Mouse (Mus musculus) midbrain, embryonic 10.5 days (tissue): ENCODE data around the gene Cyp1a2. TPM values are rescaled to one million over a fixed set of nuclear protein-coding genes. Genes with fewer than 3 reads are reported as not detected.

Experiments
- DNase-seq: peaks from one replicate; pipeline ENCODE4 v3.0.0-alpha.2; 2017; ENCODE audit warnings: low spot score
- H3K27ac ChIP-seq: fragments of 300-500 bp; sonication (generic); replicated peaks from 2 replicates; pipeline ENCODE4 v1.5.1; 2016; ENCODE audit warnings: mild to moderate bottlenecking
- H3K27me3 ChIP-seq: fragments of 300-500 bp; sonication (generic); 2 replicates; pipeline ENCODE4 v1.6.1; 2016; ENCODE audit warnings: low read depth, mild to moderate bottlenecking; ENCODE audit not compliant: poor library complexity, severe bottlenecking
- H3K36me3 ChIP-seq: fragments of 300-500 bp; sonication (generic); 2 replicates; pipeline ENCODE4 v1.6.1; 2016; ENCODE audit warnings: mild to moderate bottlenecking, moderate library complexity
- H3K4me1 ChIP-seq: fragments of 300-500 bp; sonication (generic); 2 replicates; pipeline ENCODE4 v1.6.1; 2016
- H3K4me3 ChIP-seq: fragments of 300-500 bp; sonication (generic); 2 replicates; pipeline ENCODE4 v1.5.1; 2016; ENCODE audit warnings: mild to moderate bottlenecking, moderate library complexity
- H3K9me3 ChIP-seq: fragments of 300-500 bp; sonication (generic); replicated peaks from 2 replicates; pipeline ENCODE4 v1.6.1; 2016; ENCODE audit warnings: mild to moderate bottlenecking
- WGBS: fragments of 180-500 bp; shearing (Covaris S2); methylation state at CpG from one replicate; pipeline ENCODE4 v1.1.7; 2016; 5-methylcytosine and 5-hydroxymethylcytosine counted together
- polyA plus RNA-seq: library from polyadenylated mRNA; unstranded; fragments of >200 nt; fragmentation: Nextera tagmentation; extraction: Ambion mirVana; gene quantifications from 2 replicates; pipeline ENCODE4 v1.2.1, GENCODE M21; 2016

Gene Cyp1a2
- polyA plus RNA-seq, 1 experiment from 2014 or later = not detected

DNA sequence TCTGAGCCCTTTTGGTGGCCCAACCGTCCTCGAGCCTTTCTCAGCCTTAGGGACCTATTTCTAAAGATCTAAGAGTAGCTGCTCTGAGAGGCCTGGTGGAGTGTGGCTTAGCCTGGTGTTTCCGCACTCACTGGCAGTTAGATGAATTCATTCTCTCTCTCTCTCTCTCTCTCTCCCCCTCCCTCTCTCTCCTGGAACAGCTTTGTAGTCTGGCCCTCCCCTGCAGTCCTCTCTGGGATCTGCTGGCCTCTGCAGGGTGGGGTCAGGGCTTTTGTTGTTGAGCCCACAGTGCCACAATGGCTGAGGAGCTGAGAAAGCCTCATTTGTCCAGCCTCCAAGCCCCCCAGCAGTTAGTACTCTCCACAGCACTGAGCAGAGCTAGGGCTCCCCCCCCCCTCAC lies 30.6 kb downstream of the Cyp1a2 start:
- Histone ChIP-seq H3K4me3 (peak overlapping the region; percentile 29; the same call in 1 of the 2 replicates), H3K27me3 (peaks cover 32% of the 10 kb centered on the region)

GRCm38 (mm10) chr9:57652351-57652750 lies 31.2 kb downstream of the Cyp1a2 start:
- H3K27me3 ChIP-seq = peaks cover 36% of the 10 kb centered on the region
- H3K36me3 ChIP-seq = no peaks in the 10 kb centered on the region
- H3K4me1 ChIP-seq = peaks cover 49% of the 10 kb centered on the region
- H3K27ac ChIP-seq = peak overlapping the region; percentile 79
- no peak for DNase-seq
- H3K4me3 ChIP-seq = no peak overlapping the region
- 58% methylated on average over 9 of the region's 9 CpGs for WGBS
- no peaks in the 10 kb centered on the region for H3K9me3 ChIP-seq

More for the DNA sequence above, 30.6 kb downstream of the Cyp1a2 start:
- DNase-seq = peak; percentile 64
- peaks cover 49% of the 10 kb centered on the region for H3K4me1 ChIP-seq
- H3K27ac ChIP-seq = peak overlapping the region; percentile 79
- no peaks in the 10 kb centered on the region for H3K9me3 ChIP-seq
- H3K36me3 ChIP-seq = no peaks in the 10 kb centered on the region
- 13% methylated on average over 3 of the region's 3 CpGs for WGBS

- Histone ChIP-seq H3K27ac (peak overlapping the region; percentile 49), H3K9me3 (no peaks in the 10 kb centered on the region), H3K4me1 (peaks cover 51% of the 10 kb centered on the region), H3K27me3 (peaks cover 50% of the 10 kb centered on the region), H3K4me3 (0 out of 2 replicates have a peak overlapping the region, but pooled peaks have one; percentile 1), H3K36me3 (no peaks in the 10 kb centered on the region)
- 41% methylated on average over 6 of the region's 6 CpGs for WGBS
- DNase-seq = no peak
Measured at GRCm38 (mm10) chr9:57650786-57651311, 32.7 kb downstream of the Cyp1a2 start.

DNA sequence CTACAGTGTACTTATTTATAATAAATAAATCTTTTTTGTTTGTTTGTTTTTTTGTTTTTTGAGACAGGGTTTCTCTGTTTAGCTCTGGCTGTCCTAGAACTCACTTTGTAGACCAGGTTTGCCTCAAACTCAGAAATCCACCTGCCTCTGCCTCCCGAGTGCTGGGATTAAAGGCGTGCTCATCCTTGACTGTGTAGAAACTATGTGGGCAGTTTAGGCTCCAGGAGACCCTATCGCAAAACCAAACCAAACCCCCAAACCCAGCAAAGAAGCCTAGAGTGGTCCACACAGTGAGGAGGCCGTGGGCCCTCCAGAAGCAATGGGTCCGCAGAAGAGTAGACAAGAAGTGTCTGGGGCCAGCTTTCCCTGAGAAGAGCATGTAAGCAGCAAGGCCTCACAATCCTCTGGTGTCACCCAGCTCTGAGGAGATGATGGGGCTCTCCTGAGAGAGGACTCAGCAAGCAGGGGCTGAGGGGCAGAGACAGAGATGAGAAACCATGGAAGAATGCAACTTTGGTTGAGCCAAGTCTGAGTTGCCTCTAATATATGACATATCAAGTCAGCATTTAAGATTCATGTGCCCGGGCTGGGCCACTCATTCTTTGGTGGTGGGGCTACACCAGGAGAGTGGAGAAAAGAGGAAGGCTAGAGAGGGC lies 33.2 kb downstream of the Cyp1a2 start:
- no peaks in the 10 kb centered on the region for H3K9me3 ChIP-seq
- H3K27ac ChIP-seq = peak overlapping the region; percentile 49
- H3K36me3 ChIP-seq = no peaks in the 10 kb centered on the region
- H3K27me3 ChIP-seq = peaks cover 50% of the 10 kb centered on the region
- 93% methylated on average over 6 of the region's 6 CpGs for WGBS
- H3K4me1 ChIP-seq = peaks cover 56% of the 10 kb centered on the region
- 0 out of 2 replicates have a peak overlapping the region, but pooled peaks have one; percentile 1 for H3K4me3 ChIP-seq
- DNase-seq = no peak

- no peak for DNase-seq
- H3K36me3 ChIP-seq = peaks cover 10% of the 10 kb centered on the region; the same call in 1 of the 2 replicates
- no peak overlapping the region for H3K4me3 ChIP-seq
- no peaks in the 10 kb centered on the region for H3K9me3 ChIP-seq
- no peak overlapping the region for H3K27ac ChIP-seq
- peaks cover 61% of the 10 kb centered on the region for H3K4me1 ChIP-seq
- H3K27me3 ChIP-seq = peaks cover 26% of the 10 kb centered on the region
- WGBS = 75% methylated on average over 4 of the region's 4 CpGs
Measured at GRCm38 (mm10) chr9:57647286-57648108, 36.0 kb downstream of the Cyp1a2 start.

GRCm38 (mm10) chr9:57646551-57647103 lies 36.9 kb downstream of the Cyp1a2 start:
- WGBS = 85% methylated on average over 12 of the region's 12 CpGs
- peaks cover 24% of the 10 kb centered on the region for H3K27me3 ChIP-seq
- H3K36me3 ChIP-seq = peaks cover 18% of the 10 kb centered on the region
- no peak overlapping the region for H3K27ac ChIP-seq
- H3K4me3 ChIP-seq = no peak overlapping the region
- DNase-seq = no peak
- peaks cover 61% of the 10 kb centered on the region for H3K4me1 ChIP-seq
- no peaks in the 10 kb centered on the region for H3K9me3 ChIP-seq

GRCm38 (mm10) chr9:57644944-57645893 lies 38.3 kb downstream of the Cyp1a2 start:
- H3K4me1 ChIP-seq = peaks cover 61% of the 10 kb centered on the region
- peaks cover 29% of the 10 kb centered on the region for H3K36me3 ChIP-seq
- DNase-seq = peak; percentile 93
- WGBS = under 1% methylated on average over 80 of the region's 85 CpGs
- H3K9me3 ChIP-seq = no peaks in the 10 kb centered on the region
- peak overlapping the region; percentile 76 for H3K4me3 ChIP-seq
- peaks cover 22% of the 10 kb centered on the region for H3K27me3 ChIP-seq
- peak overlapping the region; percentile 99 for H3K27ac ChIP-seq

DNA sequence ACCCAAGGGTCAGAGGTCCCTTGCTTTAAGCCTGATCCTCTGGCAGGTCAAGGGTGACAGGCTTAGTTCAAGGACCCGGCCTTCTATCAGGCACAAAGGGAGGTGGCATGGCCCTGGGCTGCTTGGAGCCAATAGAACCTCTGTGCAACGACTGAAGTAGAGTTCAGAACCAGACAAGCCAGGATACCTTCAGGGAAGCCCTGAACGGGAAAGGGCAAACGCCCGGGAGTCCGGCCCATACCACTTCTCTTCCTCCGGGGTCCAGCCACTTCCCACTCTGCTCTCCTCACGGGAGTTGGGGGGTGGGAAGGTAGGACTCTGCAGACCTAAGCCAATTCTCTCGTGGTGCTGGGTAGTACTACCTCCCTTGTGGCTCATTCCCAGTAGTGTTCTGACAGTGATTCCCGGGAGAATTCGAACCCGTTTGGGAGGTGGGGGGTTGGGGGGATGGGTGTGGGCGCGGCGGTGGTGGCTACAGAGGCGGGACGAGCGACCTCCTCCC lies 39.0 kb downstream of the Cyp1a2 start:
- Histone ChIP-seq H3K4me1 (peaks cover 67% of the 10 kb centered on the region), H3K27me3 (peaks cover 22% of the 10 kb centered on the region), H3K36me3 (peaks cover 30% of the 10 kb centered on the region), H3K27ac (peak overlapping the region; percentile 99), H3K4me3 (peak overlapping the region; percentile 76), H3K9me3 (no peaks in the 10 kb centered on the region)
- DNase-seq = peak; percentile 52
- WGBS = under 1% methylated on average over 18 of the region's 18 CpGs

GRCm38 (mm10) chr9:57643856-57644180 lies 39.7 kb downstream of the Cyp1a2 start:
- 82% methylated on average over 7 of the region's 7 CpGs for WGBS
- DNase-seq = no peak
- Histone ChIP-seq H3K36me3 (peaks cover 30% of the 10 kb centered on the region), H3K27me3 (peaks cover 22% of the 10 kb centered on the region), H3K27ac (peak overlapping the region; percentile 99), H3K4me1 (peaks cover 74% of the 10 kb centered on the region), H3K4me3 (peak overlapping the region; percentile 76), H3K9me3 (no peaks in the 10 kb centered on the region)

DNA sequence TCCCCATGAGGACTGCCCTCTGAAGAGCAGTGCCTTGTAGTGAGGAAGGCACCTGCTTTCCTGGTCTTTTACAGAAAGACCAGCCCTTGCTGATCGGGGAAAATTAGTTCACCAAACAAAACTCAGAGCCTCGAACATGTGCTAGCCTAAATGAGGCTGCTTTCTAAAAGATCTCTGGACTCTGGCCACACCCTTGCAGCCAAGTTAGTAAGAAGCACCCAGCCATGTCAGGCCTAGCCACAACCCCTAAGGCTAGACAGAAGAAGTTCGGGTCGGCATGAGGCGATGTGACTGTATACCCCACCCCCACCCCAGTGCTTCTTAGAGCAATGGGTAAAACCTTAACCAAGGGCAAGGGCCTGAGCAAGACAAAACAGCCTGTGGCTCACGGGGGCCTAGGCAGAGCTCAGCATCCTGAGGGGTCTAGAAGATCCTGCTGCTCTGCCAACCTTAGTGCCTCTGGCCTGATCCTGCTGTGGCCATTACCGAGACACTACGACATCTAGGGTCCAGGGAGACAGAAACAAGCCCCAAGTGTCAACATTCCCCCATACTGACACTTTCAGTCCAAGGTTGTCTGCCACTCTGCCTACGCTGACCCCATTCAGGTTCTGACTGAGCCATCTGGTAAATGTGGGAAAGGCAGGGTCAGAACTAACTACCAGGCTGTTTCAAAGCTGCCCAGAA lies 40.2 kb downstream of the Cyp1a2 start:
- Histone ChIP-seq H3K4me1 (peaks cover 79% of the 10 kb centered on the region), H3K36me3 (peaks cover 33% of the 10 kb centered on the region), H3K27me3 (peaks cover 22% of the 10 kb centered on the region), H3K4me3 (peak overlapping the region; percentile 76), H3K9me3 (no peaks in the 10 kb centered on the region), H3K27ac (peak overlapping the region; percentile 99)
- 79% methylated on average over 9 of the region's 9 CpGs for WGBS
- DNase-seq = no peak

GRCm38 (mm10) chr9:57641775-57642550 lies 41.5 kb downstream of the Cyp1a2 start:
- Histone ChIP-seq H3K27ac (no peak overlapping the region), H3K27me3 (peaks cover 10% of the 10 kb centered on the region), H3K4me1 (peaks cover 91% of the 10 kb centered on the region), H3K36me3 (peaks cover 37% of the 10 kb centered on the region), H3K9me3 (no peaks in the 10 kb centered on the region), H3K4me3 (no peak overlapping the region)
- WGBS = 92% methylated on average over 13 of the region's 13 CpGs
- no peak for DNase-seq
